Mouse (Mus musculus) E14TG2a.4 (cell line): ENCODE measurements at regions not wholly inside any gene's neighbourhood (a gene's known extent, or its start where the extent isn't known, plus 50 kb on each side); places are given as distances from the start of the nearest gene placed in this dataset.

Experiments
- H3K27me3 ChIP-seq: 2 replicates; pipeline ENCODE4 v1.6.1; 2014; ENCODE audit warnings: low read length, control low read depth; ENCODE audit not compliant: insufficient read depth
- H3K36me3 ChIP-seq: 2 replicates; pipeline ENCODE4 v1.6.1; 2014; ENCODE audit warnings: low read length, control low read depth; ENCODE audit not compliant: insufficient read depth
- H3K4me1 ChIP-seq: replicated peaks from 2 replicates; pipeline ENCODE4 v1.6.1; 2014; ENCODE audit warnings: low read depth, low read length, control low read depth
- H3K4me3 ChIP-seq: replicated peaks from 2 replicates; pipeline ENCODE4 v1.5.1; 2014; ENCODE audit warnings: mild to moderate bottlenecking, low read length
- H3K9me3 ChIP-seq: 2 replicates; pipeline ENCODE4 v1.6.1; 2014; ENCODE audit warnings: low read length, control low read depth
- CTCF ChIP-seq: conservative IDR thresholded peaks from 2 replicates; pipeline ENCODE4 v1.5.1; 2014; ENCODE audit warnings: low read length
- NANOG ChIP-seq: IDR thresholded peaks from 2 replicates; pipeline ENCODE4 v1.6.1; 2014; ENCODE audit warnings: borderline replicate concordance, low read length, mixed read lengths
- POU5F1 ChIP-seq: IDR thresholded peaks from 2 replicates; pipeline ENCODE4 v1.6.1; 2014; ENCODE audit warnings: low read length, borderline replicate concordance

GRCm38 (mm10) chr16:49965528-49966250, 165.4 kb downstream of the Cd47 start:
- Histone ChIP-seq H3K9me3 (no peaks in the 10 kb centered on the region), H3K4me3 (no peak overlapping the region), H3K27me3 (no peaks in the 10 kb centered on the region), H3K4me1 (no peaks in the 10 kb centered on the region), H3K36me3 (no peaks in the 10 kb centered on the region)
- no peak for TF ChIP-seq CTCF
- no peak for TF ChIP-seq POU5F1
- no peak for TF ChIP-seq NANOG

- TF ChIP-seq POU5F1 (no peak), CTCF (no peak), NANOG (no peak)
- no peaks in the 10 kb centered on the region for H3K9me3 ChIP-seq
- H3K4me3 ChIP-seq = no peak overlapping the region
- no peaks in the 10 kb centered on the region for H3K36me3 ChIP-seq
- H3K4me1 ChIP-seq = no peaks in the 10 kb centered on the region
- no peaks in the 10 kb centered on the region for H3K27me3 ChIP-seq
Measured at GRCm38 (mm10) chr16:49966251-49966588, 165.9 kb downstream of the Cd47 start.

DNA sequence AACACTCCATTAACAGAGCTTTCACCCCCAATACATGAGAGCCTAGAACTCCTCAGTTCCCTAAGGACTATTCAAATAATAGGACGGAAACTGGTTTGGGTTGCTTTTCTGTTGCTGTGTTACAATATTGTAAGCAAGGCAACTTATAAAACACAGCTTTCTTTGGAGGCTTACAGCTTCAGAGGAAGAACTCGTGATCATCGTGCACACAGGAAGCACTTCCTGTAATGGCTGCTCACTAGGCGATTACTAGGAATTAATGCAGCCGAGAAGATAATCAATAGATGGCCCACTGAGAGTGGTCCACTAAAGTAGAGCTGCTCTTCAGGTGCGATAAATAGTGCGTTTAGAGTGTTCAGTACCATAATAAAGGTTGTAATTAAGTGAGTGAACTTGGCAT, 166.8 kb downstream of the Cd47 start:
- Histone ChIP-seq H3K36me3 (no peaks in the 10 kb centered on the region), H3K4me1 (no peaks in the 10 kb centered on the region), H3K9me3 (no peaks in the 10 kb centered on the region), H3K4me3 (no peak overlapping the region), H3K27me3 (no peaks in the 10 kb centered on the region)
- TF ChIP-seq POU5F1 = no peak

GRCm38 (mm10) chr16:49968291-49968870, 168.0 kb downstream of the Cd47 start:
- H3K4me1 ChIP-seq = no peaks in the 10 kb centered on the region
- TF ChIP-seq CTCF = no peak
- TF ChIP-seq NANOG = no peak
- no peak for TF ChIP-seq POU5F1
- H3K4me3 ChIP-seq = no peak overlapping the region
- no peaks in the 10 kb centered on the region for H3K9me3 ChIP-seq
- H3K27me3 ChIP-seq = no peaks in the 10 kb centered on the region
- no peaks in the 10 kb centered on the region for H3K36me3 ChIP-seq

GRCm38 (mm10) chr16:49969035-49969434, 168.7 kb downstream of the Cd47 start:
- Histone ChIP-seq H3K36me3 (no peaks in the 10 kb centered on the region), H3K27me3 (no peaks in the 10 kb centered on the region), H3K4me1 (no peaks in the 10 kb centered on the region), H3K9me3 (no peaks in the 10 kb centered on the region), H3K4me3 (no peak overlapping the region)
- TF ChIP-seq CTCF (no peak), NANOG (no peak), POU5F1 (no peak)

GRCm38 (mm10) chr16:49969693-49970296, 169.5 kb downstream of the Cd47 start:
- no peak for TF ChIP-seq POU5F1
- no peak for TF ChIP-seq NANOG
- no peak for TF ChIP-seq CTCF
- Histone ChIP-seq H3K36me3 (no peaks in the 10 kb centered on the region), H3K4me1 (no peaks in the 10 kb centered on the region), H3K4me3 (no peak overlapping the region), H3K9me3 (no peaks in the 10 kb centered on the region), H3K27me3 (no peaks in the 10 kb centered on the region)

DNA sequence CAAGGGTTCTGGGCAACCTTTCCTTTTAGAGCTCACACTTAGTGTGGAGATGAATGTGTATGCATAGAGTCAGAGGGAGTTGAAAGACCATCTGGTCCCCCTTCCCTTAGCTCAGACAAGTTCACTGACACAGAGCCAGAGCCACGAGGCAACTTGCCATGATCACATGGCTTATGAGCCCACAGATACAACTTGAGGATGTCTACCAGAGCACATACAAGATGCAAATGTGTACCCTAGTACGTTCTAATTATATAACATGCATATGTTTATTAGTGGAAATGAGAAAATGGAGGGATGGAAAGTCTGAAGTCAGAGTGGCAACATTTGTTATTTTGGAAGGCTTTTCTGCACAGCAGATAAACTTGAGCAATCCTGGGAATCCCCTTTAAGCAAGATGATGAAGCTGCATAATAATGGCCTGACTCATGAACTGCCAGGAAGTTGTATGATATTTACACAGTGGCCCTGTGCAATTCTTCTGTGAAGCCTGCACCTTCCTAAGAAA, 170.0 kb downstream of the Cd47 start:
- no peaks in the 10 kb centered on the region for H3K4me1 ChIP-seq
- no peaks in the 10 kb centered on the region for H3K9me3 ChIP-seq
- TF ChIP-seq CTCF (no peak), NANOG (no peak)
- no peaks in the 10 kb centered on the region for H3K36me3 ChIP-seq
- no peak overlapping the region for H3K4me3 ChIP-seq
- no peaks in the 10 kb centered on the region for H3K27me3 ChIP-seq

DNA sequence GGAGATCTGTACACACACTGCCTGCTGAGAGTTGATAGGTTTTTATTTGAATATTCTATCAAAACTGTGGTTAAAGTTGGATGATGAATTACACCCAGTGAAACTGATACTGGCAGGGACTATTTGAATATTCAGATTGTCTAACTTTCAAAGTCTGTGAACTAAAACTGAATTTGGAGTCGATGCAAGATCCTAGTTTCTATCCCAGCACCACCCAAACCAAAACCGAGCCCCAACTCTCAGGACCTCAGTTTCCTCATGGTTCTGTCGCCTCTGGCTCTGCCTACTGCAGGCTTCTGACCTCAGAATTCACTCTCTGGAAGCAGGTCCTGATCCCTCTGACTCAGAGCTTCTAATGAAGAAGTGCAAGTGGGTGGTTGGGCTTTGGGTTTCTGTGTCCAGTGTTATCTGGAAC, 170.8 kb downstream of the Cd47 start:
- H3K9me3 ChIP-seq = no peaks in the 10 kb centered on the region
- no peak overlapping the region for H3K4me3 ChIP-seq
- no peaks in the 10 kb centered on the region for H3K4me1 ChIP-seq
- no peaks in the 10 kb centered on the region for H3K27me3 ChIP-seq
- TF ChIP-seq POU5F1 (no peak), NANOG (no peak), CTCF (no peak)
- H3K36me3 ChIP-seq = no peaks in the 10 kb centered on the region

GRCm38 (mm10) chr16:49977276-49977675, 176.9 kb downstream of the Cd47 start:
- no peaks in the 10 kb centered on the region for H3K9me3 ChIP-seq

More at GRCm38 (mm10) chr16:49977276-49977675, 176.9 kb downstream of the Cd47 start:
- TF ChIP-seq POU5F1 (no peak), NANOG (no peak), CTCF (no peak)
- H3K36me3 ChIP-seq = no peaks in the 10 kb centered on the region
- no peak overlapping the region for H3K4me3 ChIP-seq
- no peaks in the 10 kb centered on the region for H3K27me3 ChIP-seq
- H3K4me1 ChIP-seq = peaks cover 7% of the 10 kb centered on the region; the same call in 1 of the 2 replicates
